Mouse (Mus musculus) liver, adult (tissue): ENCODE data around the gene Atpif1.
A peak's percentile ranks its signal among the peaks of the same experiment; 100 is the strongest.

Experiments
- GATA4 ChIP-seq: IDR thresholded peaks from 2 replicates; pipeline ENCODE4 v1.6.1; 2014; ENCODE audit warnings: mild to moderate bottlenecking, low read length; ENCODE audit not compliant: insufficient replicate concordance

The Atpif1 gene

DNA sequence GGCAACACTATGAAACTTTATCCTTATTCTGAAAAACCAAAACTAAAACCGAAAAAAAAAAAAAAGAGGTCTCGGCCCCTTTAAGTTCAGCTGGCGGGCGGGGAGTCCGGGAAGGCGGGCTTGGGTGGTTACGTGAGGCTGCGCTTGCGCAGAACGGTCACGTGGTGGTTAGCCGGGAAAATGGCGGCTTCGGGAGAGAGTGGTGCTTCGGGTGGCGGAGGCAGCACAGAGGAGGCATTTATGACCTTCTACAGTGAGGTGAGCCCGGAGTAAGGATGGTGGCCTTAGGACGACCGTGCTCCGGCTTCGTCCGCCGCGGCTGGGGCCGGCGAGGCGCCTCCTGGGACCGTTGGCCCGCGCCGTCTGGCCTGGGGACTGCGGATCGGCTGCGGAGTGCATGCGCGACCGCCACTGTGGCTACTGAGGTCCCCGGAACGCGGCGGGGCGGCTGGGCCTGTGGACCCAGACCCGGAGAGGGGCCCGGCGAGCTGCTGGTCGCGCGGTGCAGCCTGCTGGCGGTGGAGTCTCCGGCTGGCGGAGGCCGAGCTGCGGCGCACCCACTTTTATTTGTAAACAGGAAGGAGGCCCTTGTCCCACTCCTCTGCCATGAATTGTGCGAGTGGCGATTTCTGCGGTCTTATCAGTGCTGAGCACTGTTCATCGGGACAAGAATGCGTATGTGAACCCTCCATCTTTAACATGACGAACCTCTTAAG lies 2.1 kb upstream of the Atpif1 start, which contains the start of gene Dnajc8:
TSS of gene Dnajc8 (plus strand) at position 145 of the 716 bp plus-strand sequence.
- no peak for TF ChIP-seq GATA4

DNA sequence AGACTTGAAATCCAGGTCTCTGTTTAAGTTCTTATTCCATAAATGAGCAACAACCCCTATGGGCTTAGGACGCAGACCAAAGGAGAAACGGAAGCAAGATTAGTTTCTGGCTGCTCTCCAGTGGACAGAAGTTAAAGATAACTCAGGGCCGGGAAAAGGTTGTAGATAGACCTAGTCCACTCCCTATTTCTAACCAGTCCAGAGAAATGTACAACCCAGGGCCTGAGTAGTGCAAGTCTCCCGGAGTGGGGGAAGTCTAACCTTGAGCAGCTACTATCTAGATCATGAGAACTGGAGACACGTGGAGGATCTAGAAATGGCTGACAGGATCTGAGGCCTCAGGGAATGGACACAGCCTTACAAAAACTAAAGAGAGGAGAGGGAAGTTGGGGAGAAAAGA lies 963 bp downstream of the Atpif1 start:
- TF ChIP-seq GATA4, result peak; percentile 53; the same call in 1 of the 2 replicates

DNA sequence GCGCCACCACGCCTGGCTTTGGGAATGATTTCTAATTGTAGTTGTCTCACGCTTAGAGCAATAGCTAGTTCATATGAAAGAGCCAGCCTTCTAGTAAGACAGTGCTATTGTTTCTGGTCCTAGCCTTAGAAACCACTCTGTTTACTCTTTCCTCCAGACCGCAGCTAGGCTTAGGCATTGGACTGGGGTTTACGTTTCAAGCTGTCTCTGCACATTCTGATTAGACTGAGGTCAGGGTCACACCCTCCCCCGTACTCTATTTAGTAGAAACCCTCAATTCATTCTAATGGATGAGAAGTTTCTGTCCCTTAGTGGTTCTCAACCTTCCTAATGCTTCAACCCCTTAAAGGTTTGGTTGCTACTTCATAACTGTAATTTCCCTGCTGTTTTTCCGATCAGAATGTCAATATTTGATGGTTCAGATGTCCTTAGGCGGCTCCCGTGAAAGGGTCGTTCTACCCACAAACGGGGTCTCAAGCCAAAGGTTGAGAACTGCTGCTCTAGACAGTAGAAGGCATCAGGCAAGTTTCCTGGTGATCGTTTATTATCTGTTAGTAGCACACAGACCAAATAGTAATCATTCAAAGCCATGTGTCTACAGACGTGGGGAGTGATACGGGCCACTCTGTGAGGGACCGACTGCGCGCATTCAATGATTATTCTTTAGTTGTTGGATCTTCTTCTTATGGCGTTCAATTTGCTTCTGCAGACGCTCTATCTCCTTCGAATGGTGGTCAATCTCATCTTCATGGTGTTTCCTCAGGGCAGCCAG lies 3.2 kb downstream of the Atpif1 start:
- no peak for TF ChIP-seq GATA4

DNA sequence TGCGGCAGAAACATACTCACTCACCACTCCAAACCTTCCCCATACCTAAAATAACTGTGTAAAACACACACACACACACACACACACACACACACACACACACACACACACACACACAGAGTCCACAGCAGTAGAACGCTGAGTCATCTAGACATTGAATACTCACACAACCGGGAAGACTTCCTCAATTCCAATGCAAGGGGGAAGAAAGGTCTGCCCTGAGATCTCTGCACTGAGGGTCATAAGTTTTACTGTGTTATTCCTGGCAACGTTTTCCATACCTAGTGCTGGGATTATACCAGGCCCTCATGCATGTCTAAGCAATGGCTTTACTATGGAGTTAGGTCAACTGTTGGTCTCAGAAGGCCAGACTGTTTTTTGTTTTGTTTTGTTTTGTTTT lies 4.1 kb downstream of the Atpif1 start:
- TF ChIP-seq GATA4, result no peak

DNA sequence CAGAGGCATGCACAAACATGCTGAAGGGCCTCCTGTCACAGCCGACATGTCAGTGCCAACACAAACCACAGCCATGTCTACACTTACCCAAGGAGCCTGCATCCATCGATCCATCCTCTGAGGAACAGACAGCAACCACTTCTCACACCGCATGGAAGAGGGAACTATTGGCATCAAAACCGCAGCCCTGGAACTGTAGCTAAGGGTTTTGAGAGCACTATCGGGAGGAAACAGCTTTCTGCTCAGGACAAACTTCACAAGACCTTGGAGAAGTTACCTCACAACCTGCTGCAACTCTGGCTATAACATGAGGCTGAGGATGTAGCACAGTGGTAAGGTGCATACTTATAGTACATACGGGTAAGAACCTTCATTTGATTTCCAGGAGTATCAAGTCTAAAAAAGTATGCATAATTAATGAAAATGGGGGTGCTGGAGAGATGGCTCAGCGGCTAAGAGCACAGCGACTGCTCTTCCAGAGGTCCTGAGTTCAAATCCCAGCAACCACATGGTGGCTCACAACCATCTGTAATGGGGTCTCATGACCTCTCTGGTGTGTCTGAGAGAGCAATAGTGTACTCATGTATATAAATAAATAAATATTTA lies 5.4 kb downstream of the Atpif1 start:
- TF ChIP-seq GATA4, result no peak

DNA sequence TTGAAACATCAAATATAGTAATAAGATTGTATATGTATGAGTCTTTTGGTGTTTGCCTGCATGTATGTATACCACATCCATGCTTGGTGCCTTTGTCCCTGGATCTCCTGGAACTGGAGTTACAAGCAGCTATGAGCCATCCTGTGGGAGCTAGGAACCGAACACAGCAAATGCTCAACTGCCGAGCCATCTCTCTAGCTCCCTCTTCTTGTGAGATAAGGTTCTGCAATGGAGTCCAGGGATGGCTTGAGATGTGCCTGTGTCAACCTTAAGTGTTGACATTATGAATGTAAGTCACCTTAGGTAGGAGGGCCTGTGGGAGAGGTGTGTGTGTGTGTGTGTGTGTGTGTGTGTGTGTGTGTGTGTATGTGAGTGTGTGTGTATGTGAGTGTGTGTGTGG lies 6.8 kb downstream of the Atpif1 start:
- TF ChIP-seq GATA4, result no peak

DNA sequence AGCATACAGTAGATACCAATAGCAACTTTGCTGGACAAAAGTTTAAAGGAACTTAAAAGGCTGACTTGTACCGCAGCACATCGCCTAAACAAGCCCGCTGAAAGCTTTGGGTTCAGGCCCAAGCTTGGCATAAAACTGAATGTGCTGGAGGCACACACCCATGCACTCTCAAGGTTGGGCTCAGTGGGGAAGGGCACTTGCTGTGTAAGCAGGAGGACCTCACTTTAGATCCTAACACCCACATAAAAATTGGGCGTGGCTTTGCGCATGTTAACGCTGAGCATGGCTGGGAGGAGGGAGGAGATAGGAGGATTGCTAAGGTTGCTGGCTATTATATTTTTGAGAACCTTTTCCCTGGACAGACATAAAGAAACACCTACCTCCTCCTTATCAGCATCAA lies 8.7 kb downstream of the Atpif1 start:
- TF ChIP-seq GATA4, result no peak

DNA sequence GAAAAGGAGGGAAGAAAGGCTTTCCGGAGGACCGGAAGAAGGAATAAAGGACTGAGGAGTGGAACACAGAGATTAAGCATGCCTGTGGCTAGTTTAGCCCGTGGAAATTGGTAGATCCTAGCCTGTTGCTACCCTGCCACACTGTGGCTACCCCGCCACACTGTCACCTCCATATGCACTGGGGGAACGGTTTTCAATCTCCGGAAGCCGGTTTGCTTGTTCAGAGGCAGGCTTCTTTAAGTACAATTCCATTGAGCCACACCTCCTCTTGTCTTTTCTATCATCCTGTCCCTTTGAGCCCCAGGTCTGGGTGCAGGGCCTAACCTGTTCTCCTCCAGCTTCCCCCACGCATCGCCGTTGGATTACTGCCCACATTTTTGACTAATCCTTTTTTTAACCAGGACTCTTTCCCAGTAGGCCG lies 9.1 kb downstream of the Atpif1 start:
- no peak for TF ChIP-seq GATA4

DNA sequence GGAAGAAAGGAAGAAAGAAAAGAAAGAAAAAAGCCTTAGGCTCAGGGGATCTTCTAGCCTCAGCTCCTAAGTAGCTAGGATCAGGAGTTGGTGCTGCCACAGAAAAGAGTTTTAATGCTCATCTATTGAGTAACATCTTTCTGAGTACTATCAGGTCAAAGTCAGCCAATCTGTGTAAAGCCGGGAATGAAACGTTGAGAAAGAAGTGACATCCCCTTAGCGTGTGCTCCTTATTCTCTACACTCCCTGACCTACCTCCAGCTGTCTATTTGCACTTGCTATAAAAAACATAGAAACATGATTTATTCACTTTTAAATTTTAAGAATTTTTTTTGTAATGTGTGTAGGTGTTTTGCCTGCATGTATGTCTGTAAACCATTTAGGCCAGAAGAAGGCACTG lies 14.3 kb downstream of the Atpif1 start:
- no peak for TF ChIP-seq GATA4

DNA sequence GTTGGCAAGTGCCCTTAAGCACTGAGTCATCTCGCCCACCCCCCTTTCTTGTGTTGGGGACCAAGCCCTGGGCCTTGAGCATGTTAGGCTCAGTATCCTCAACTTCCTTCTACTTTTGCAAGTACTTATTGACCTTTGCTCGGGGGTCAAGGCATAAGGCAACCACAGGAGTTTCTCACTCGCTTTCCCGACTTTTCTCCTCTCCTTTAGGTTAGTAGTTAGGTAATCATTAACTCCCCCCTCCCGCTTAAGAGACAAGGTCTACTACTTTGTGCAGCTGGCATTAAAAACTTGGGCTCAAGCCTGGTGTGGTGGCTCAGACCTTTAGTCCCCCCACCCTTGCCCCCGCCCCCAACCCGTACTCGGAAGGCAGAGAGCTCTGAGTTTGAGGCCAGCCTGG lies 15.4 kb downstream of the Atpif1 start:
- TF ChIP-seq GATA4, result no peak

DNA sequence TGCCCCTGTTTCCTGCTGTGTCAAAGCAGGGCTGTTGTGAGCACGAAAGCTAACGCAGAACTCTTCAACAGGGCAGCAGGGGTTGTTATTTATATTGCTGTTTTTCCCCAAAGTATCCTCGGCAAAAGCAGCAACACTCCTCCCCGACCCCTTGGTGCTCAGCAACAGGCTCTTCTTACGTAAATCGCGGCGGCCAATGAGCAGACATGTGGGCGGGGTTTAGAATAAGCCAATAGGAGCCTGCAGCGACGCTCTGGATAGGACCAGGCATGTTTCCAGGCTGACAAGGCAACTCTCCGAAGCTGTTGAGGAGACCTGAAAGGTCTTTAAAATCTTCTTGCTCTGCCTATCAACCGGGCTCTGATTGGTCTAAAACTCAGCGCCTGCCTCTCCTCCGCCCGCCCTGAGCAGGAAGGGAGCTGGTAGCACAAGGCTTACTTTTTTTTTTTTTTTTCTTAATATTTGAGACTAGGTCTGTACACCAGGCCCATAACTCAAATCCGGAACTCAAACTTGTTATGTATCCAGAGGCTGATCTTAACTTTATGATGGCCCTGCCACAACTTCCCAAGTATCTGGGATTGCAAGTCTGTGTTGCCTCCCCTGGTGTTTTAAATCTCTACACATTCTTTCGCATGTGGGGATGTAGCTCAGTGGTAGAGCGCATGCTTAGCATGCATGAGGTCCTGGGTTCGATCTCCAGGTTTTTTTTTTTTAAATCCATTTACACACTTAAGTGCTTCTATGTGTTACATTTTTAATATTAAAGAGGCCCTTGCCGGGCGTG lies 17.9 kb downstream of the Atpif1 start:
- no peak for TF ChIP-seq GATA4

DNA sequence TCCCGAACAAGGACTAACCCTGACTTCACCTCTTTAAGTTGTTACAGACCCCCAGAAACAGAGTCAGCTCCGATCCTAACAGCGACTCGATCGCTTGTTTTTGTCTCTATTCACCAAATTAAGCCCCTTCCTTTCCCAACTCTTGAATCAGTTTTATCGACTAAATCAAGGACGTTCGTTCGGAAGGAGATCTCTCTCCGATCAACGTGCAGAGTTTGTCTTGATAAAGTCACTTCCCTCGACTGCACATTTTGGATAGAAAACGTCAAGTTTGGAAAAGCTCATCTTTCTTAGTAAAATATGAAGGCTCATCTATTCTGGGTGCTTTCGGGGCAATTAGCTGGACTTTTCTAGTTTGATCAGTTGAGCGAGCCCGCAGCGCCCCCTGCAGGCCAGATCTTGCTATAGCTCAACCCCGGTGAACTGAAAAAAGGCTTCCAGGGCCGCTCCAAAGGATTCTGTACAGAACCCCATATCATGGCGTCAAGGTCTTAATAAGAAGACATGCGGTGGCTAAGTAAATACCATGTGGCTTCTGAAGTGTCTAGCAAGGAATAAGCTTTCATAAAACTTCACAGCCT lies 18.8 kb downstream of the Atpif1 start:
- no peak for TF ChIP-seq GATA4

DNA sequence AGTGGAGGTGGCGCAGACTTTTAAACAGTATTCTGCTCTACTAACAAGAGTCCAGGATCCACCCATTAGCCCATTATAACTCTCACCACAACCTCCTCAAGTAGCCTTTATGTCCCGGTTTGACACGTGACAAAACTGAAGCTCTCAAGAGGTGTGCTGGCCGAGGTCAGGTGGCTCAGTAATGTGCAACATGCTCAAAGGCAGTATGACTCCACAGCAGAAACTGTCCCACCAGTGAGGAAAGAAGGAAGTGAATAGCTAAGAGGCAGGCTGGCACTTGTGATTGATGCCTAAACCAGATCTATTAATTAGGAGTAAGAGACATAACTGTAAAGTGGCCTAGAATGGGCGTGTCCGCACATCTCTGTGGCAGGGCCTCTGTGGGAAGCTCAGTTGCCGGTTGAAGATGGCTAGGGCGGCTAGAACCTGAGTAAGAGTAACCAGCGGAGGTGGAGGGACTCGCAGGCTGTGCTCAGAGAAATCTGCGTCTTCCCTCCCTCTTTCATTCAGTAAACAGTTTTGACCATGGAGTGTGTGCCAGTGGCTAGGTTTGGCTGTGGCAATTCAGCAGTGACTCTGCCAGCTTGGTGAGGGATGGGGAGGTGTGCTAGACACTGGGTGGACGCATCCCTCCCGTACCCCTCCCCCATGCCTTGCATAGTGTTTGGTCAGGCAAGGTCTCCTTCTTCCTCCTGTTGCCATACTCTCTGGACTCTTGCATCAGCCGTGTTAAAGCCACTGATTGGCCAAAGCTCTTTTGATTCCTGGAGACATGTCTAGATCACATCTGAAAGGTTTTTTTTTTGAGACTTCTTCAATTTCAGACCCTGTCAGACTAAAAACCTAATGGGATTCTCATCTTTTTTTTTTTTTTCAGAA lies 19.8 kb downstream of the Atpif1 start:
- TF ChIP-seq GATA4, result no peak

DNA sequence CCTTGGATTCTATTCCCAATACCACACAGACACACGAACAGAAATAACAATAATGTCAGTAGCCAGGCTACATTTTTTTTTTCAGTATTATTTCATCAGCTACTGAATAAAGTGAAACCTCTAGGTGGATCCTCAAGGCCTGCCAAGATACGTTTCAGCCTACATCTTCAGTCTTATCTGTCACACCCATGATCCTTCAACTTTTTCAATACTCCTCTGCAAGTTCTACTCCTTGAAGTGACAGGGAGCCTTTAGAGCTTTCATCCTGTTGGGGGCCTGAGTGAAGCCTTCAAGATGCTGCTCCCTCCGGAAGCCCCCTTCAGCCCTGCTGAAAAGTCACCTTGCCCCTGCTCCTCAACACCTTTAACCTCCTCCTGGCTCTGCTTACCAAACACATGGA lies 21.4 kb downstream of the Atpif1 start:
- no peak for TF ChIP-seq GATA4
